Mouse (Mus musculus) central nervous system, embryonic 14 days (tissue): ENCODE measurements around the gene Gm21173. TPM values are rescaled to one million over a fixed set of nuclear protein-coding genes. Genes with fewer than 3 reads are reported as not detected.

Experiments
- polyA plus RNA-seq: library from polyadenylated mRNA; depleted of rRNA; stranded (reverse); fragments of >200 nt; gene quantifications from 2 replicates; pipeline ENCODE4 v1.2.3, GENCODE M21; 2012; rRNA removed

Gene Gm21173
- not detected in 2 replicates for polyA plus RNA-seq

GRCm38 (mm10) chrY:76761300-76761699, at the start of gene Gm21173:
Gene Gm21173, plus strand, starts transcription at chrY:76761600.

